Mouse (Mus musculus): Measurements from ENCODE around the gene Fbxw9. TPM values are rescaled to one million over a fixed set of nuclear protein-coding genes. Genes with fewer than 3 reads are reported as not detected.

Gene Fbxw9
- total and polyA plus RNA-seq, 3 experiments = 7.3 to 21.9 (median 11.7) TPM

DNA sequence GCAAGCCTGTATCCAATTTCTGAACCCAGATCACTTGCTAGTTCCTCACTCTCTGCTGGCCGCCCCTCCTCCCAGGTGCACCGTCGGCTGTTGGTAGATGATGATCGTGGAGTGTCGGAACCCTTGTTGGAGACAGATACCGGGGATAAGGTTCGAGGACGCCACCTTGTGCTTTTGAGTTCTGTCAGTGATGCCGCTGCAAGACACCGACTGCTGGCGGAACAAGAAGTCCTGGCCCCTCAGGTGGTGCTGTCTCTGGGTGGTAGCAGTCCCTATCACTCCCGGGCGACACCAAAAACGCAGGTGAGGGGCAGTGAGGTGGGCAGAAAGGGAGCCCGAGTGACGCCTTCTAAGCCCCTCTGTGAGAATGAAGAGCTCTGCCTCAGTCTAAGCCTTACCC lies 36.3 kb downstream of the Fbxw9 start:
- no peaks in the 10 kb centered on the region for H3K27me3 ChIP-seq (replicated peaks)
- no peaks in the 10 kb centered on the region for H3K9me3 ChIP-seq (replicated peaks; ENCODE audit: low read length)
- H3K27ac ChIP-seq (ENCODE audit: insufficient read depth, low read depth) = no peak overlapping the region
- H3K4me1 ChIP-seq (ENCODE audit: control insufficient read depth in 1 of 2, insufficient read depth in 2 of 2) = peaks cover 4 to 18% of the 10 kb centered on the region in 2 experiments
- no peak overlapping the region for H3K4me3 ChIP-seq (replicated peaks in 1 of 3; ENCODE audit: low read depth in 2 of 3, low read length in 2 of 3, poor library complexity in 1 of 3)
- H3K9ac ChIP-seq (ENCODE audit: insufficient read depth, low read depth) = no peak overlapping the region
- TF ChIP-seq NRF1 (IDR thresholded peaks at IDR 0.05; ENCODE audit: low read depth, low read length) (no peak), ZKSCAN1 (IDR thresholded peaks at IDR 0.05; ENCODE audit: borderline replicate concordance, low read depth, low read length) (no peak), MAFK (IDR thresholded peaks at IDR 0.05; ENCODE audit: insufficient replicate concordance, low read length) (no peak), MAX (IDR thresholded peaks at IDR 0.05; ENCODE audit: low read length) (no peak), SMC3 (IDR thresholded peaks at IDR 0.05; ENCODE audit: low read depth, low read length) (no peak), EP300 (IDR thresholded peaks at IDR 0.05; ENCODE audit: low read length) (no peak)
- H3K36me3 ChIP-seq (replicated peaks in 1 of 2; ENCODE audit: control insufficient read depth in 1 of 2, insufficient read depth in 1 of 2, low read length in 1 of 2) = peaks cover 68 to 83% of the 10 kb centered on the region in 2 experiments
- no peak for DNase-seq (ENCODE audit: extremely low read depth)
- H3K4me2 ChIP-seq (ENCODE audit: insufficient read depth, low read depth, poor library complexity, severe bottlenecking) = no peak overlapping the region
- no peaks in the 10 kb centered on the region for H3K79me2 ChIP-seq (replicated peaks; ENCODE audit: control insufficient read depth, extremely low read depth, insufficient read depth, poor library complexity, severe bottlenecking)
- dilution Hi-C loops (cut with MboI; ENCODE audit: extremely low pct_ligation_motif_present, extremely low pct_unique_long_range_greater_than_20kb, low sequenced_read_pairs) (no loop called here), in situ Hi-C loops (cut with MboI; ENCODE audit: low pct_ligation_motif_present, low pct_unique_long_range_greater_than_20kb, low sequenced_read_pairs) (no loop called here)

GRCm38 (mm10) chr8:85096850-85097249 lies 37.0 kb downstream of the Fbxw9 start:
- Histone ChIP-seq H3K27me3 (replicated peaks) (no peaks in the 10 kb centered on the region), H3K9me3 (replicated peaks; ENCODE audit: low read length) (peaks cover 2% of the 10 kb centered on the region), H3K27ac (ENCODE audit: insufficient read depth, low read depth) (no peak overlapping the region), H3K9ac (ENCODE audit: insufficient read depth, low read depth) (no peak overlapping the region), H3K4me2 (ENCODE audit: insufficient read depth, low read depth, poor library complexity, severe bottlenecking) (no peak overlapping the region), H3K36me3 (replicated peaks in 1 of 2; ENCODE audit: control insufficient read depth in 1 of 2, insufficient read depth in 1 of 2, low read length in 1 of 2) (peaks cover 62 to 76% of the 10 kb centered on the region in 2 experiments), H3K4me3 (replicated peaks in 1 of 3; ENCODE audit: low read depth in 2 of 3, low read length in 2 of 3, poor library complexity in 1 of 3) (no peak overlapping the region), H3K79me2 (replicated peaks; ENCODE audit: control insufficient read depth, extremely low read depth, insufficient read depth, poor library complexity, severe bottlenecking) (no peaks in the 10 kb centered on the region), H3K4me1 (ENCODE audit: control insufficient read depth in 1 of 2, insufficient read depth in 2 of 2) (peaks cover 4 to 18% of the 10 kb centered on the region in 2 experiments)
- no peak for DNase-seq (ENCODE audit: extremely low read depth)
- TF ChIP-seq NELFE (IDR thresholded peaks at IDR 0.05; ENCODE audit: low read depth, low read length) (no peak), CTCF (conservative IDR thresholded peaks at IDR 0.05 in 1 of 2, IDR thresholded peaks at IDR 0.05 in 1 of 2; ENCODE audit: low read depth in 2 of 2, low read length in 2 of 2) (no peak), ZMIZ1 (IDR thresholded peaks at IDR 0.05; ENCODE audit: low read depth, low read length) (no peak), UBTF (IDR thresholded peaks at IDR 0.05; ENCODE audit: low read depth, low read length) (no peak), MXI1 (IDR thresholded peaks at IDR 0.05; ENCODE audit: low read depth, low read length) (no peak), POLR2AphosphoS2 (IDR thresholded peaks at IDR 0.05; ENCODE audit: low read depth, low read length) (no peak), ZKSCAN1 (IDR thresholded peaks at IDR 0.05; ENCODE audit: borderline replicate concordance, low read depth, low read length) (no peak)
- in situ Hi-C loops (cut with MboI; ENCODE audit: low pct_ligation_motif_present, low pct_unique_long_range_greater_than_20kb, low sequenced_read_pairs) (no loop called here), dilution Hi-C loops (cut with MboI; ENCODE audit: extremely low pct_ligation_motif_present, extremely low pct_unique_long_range_greater_than_20kb, low sequenced_read_pairs) (no loop called here)

- H3K9ac ChIP-seq (ENCODE audit: insufficient read depth, low read depth) = no peak overlapping the region
Measured at GRCm38 (mm10) chr8:85100076-85100665, 40.3 kb downstream of the Fbxw9 start.

More at GRCm38 (mm10) chr8:85100076-85100665, 40.3 kb downstream of the Fbxw9 start:
- TF ChIP-seq MAFK (IDR thresholded peaks at IDR 0.05; ENCODE audit: insufficient replicate concordance, low read length) = no peak
- no peak for TF ChIP-seq USF2 (conservative IDR thresholded peaks at IDR 0.05; ENCODE audit: low read depth, low read length)
- no peak for TF ChIP-seq ELF1 (IDR thresholded peaks at IDR 0.05; ENCODE audit: low read depth, low read length)
- no peak for TF ChIP-seq TCF12 (IDR thresholded peaks at IDR 0.05; ENCODE audit: low read depth, low read length)
- TF ChIP-seq POLR2A (IDR thresholded peaks at IDR 0.05; ENCODE audit: low read depth, low read length) = no peak
- no peak for TF ChIP-seq RAD21 (IDR thresholded peaks at IDR 0.05; ENCODE audit: low read depth, low read length)
- TF ChIP-seq NELFE (IDR thresholded peaks at IDR 0.05; ENCODE audit: low read depth, low read length) = no peak
- TF ChIP-seq ETS1 (conservative IDR thresholded peaks at IDR 0.05; ENCODE audit: low read depth, low read length) = no peak
- no peak for TF ChIP-seq MEF2A (IDR thresholded peaks at IDR 0.05; ENCODE audit: borderline replicate concordance, low read depth, low read length)
- TF ChIP-seq ZNF384 (IDR thresholded peaks at IDR 0.05; ENCODE audit: low read depth, low read length) = no peak
- no peak for TF ChIP-seq UBTF (IDR thresholded peaks at IDR 0.05; ENCODE audit: low read depth, low read length)
- no peak for TF ChIP-seq IRF4 (IDR thresholded peaks at IDR 0.05; ENCODE audit: low read depth, low read length)
- TF ChIP-seq CHD1 (IDR thresholded peaks at IDR 0.05; ENCODE audit: low read depth, low read length) = no peak
- no peak for TF ChIP-seq HCFC1 (IDR thresholded peaks at IDR 0.05; ENCODE audit: low read depth, low read length)
- no peak for TF ChIP-seq MAX (IDR thresholded peaks at IDR 0.05; ENCODE audit: low read length)
- no peak for TF ChIP-seq PAX5 (IDR thresholded peaks at IDR 0.05; ENCODE audit: low read length)
- TF ChIP-seq RCOR1 (conservative IDR thresholded peaks at IDR 0.05; ENCODE audit: low read depth, low read length) = no peak
- TF ChIP-seq JUN (IDR thresholded peaks at IDR 0.05; ENCODE audit: insufficient read depth, low read depth, low read length) = no peak
- Histone ChIP-seq H3K4me1 (ENCODE audit: control insufficient read depth in 1 of 2, insufficient read depth in 2 of 2) (peaks cover 4 to 18% of the 10 kb centered on the region in 2 experiments), H3K4me2 (ENCODE audit: insufficient read depth, low read depth, poor library complexity, severe bottlenecking) (no peak overlapping the region), H3K9me3 (replicated peaks; ENCODE audit: low read length) (peaks cover 2% of the 10 kb centered on the region), H3K27me3 (replicated peaks) (no peaks in the 10 kb centered on the region), H3K4me3 (replicated peaks in 1 of 3; ENCODE audit: low read depth in 2 of 3, low read length in 2 of 3, poor library complexity in 1 of 3) (no peak overlapping the region), H3K36me3 (replicated peaks in 1 of 2; ENCODE audit: control insufficient read depth in 1 of 2, insufficient read depth in 1 of 2, low read length in 1 of 2) (peaks cover 35 to 44% of the 10 kb centered on the region in 2 experiments), H3K79me2 (replicated peaks; ENCODE audit: control insufficient read depth, extremely low read depth, insufficient read depth, poor library complexity, severe bottlenecking) (no peaks in the 10 kb centered on the region), H3K27ac (ENCODE audit: insufficient read depth, low read depth) (peak overlapping the region; percentile 32; the same call in 1 of the 2 replicates)
- in situ Hi-C loops (cut with MboI; ENCODE audit: low pct_ligation_motif_present, low pct_unique_long_range_greater_than_20kb, low sequenced_read_pairs) = no loop called here
- dilution Hi-C loops (cut with MboI; ENCODE audit: extremely low pct_ligation_motif_present, extremely low pct_unique_long_range_greater_than_20kb, low sequenced_read_pairs) = no loop called here
- DNase-seq (ENCODE audit: extremely low read depth) = no peak

All from CH12.LX (cell line).